Mouse (Mus musculus) forebrain, embryonic 11.5 days (tissue): ENCODE measurements around the gene Cldn4. TPM values are rescaled to one million over a fixed set of nuclear protein-coding genes. Genes with fewer than 3 reads are reported as not detected.

Experiments used
- ATAC-seq: fragments of 200-750 bp; cut with Nextera tagmentation; replicated peaks from 2 replicates; pipeline ENCODE4 v1.8.0; 2017; ENCODE audit warnings: moderate TSS enrichment; ENCODE audit not compliant: low FRiP score
- DNase-seq: peaks from one replicate; pipeline ENCODE4 v3.0.0-alpha.2; 2017; ENCODE audit warnings: low spot score
- H3K27ac ChIP-seq: fragments of 300-500 bp; sonication (generic); 2 replicates; pipeline ENCODE4 v1.5.1; 2014; ENCODE audit warnings: low read depth, low read length
- H3K27me3 ChIP-seq: fragments of 300-500 bp; sonication (generic); 2 replicates; pipeline ENCODE4 v1.6.1; 2014; ENCODE audit warnings: mild to moderate bottlenecking, low read length, mixed read lengths; ENCODE audit not compliant: control insufficient read depth, insufficient read depth
- H3K36me3 ChIP-seq: fragments of 300-500 bp; sonication (generic); 2 replicates; pipeline ENCODE4 v1.6.1; 2014; ENCODE audit warnings: mild to moderate bottlenecking, low read length, moderate library complexity, mixed read lengths; ENCODE audit not compliant: control insufficient read depth, insufficient read depth
- H3K4me1 ChIP-seq: fragments of 300-500 bp; sonication (generic); replicated peaks from 2 replicates; pipeline ENCODE4 v1.6.1; 2014; ENCODE audit warnings: low read length, mixed read lengths; ENCODE audit not compliant: control insufficient read depth, insufficient read depth
- H3K4me2 ChIP-seq: fragments of 300-500 bp; sonication (generic); 2 replicates; pipeline ENCODE4 v1.6.1; 2014; ENCODE audit warnings: low read depth, mild to moderate bottlenecking, low read length, moderate library complexity, mixed read lengths; ENCODE audit not compliant: severe bottlenecking
- H3K4me3 ChIP-seq: fragments of 300-500 bp; sonication (generic); 2 replicates; pipeline ENCODE4 v1.5.1; 2014; ENCODE audit warnings: low read depth, low read length
- H3K9ac ChIP-seq: fragments of 300-500 bp; sonication (generic); 2 replicates; pipeline ENCODE4 v1.6.1; 2014; ENCODE audit warnings: low read length
- H3K9me3 ChIP-seq: fragments of 300-500 bp; sonication (generic); 2 replicates; pipeline ENCODE4 v1.6.1; 2016; ENCODE audit warnings: low read length, mixed read lengths; ENCODE audit not compliant: control insufficient read depth
- WGBS: fragments of 180-500 bp; shearing (Covaris S2); extraction: QIAGEN DNeasy Blood & Tissue Kit; methylation state at CpG from one replicate; pipeline ENCODE4 v1.1.7; 2014; 5-methylcytosine and 5-hydroxymethylcytosine counted together
- polyA plus RNA-seq: library from polyadenylated mRNA; unstranded; fragments of >200 nt; fragmentation: Nextera tagmentation; extraction: Ambion mirVana; gene quantifications from 2 replicates; pipeline ENCODE4 v1.2.1, GENCODE M21; 2014

Cldn4 gene
- 5.6 and 7.0 TPM in 2 replicates for polyA plus RNA-seq

DNA sequence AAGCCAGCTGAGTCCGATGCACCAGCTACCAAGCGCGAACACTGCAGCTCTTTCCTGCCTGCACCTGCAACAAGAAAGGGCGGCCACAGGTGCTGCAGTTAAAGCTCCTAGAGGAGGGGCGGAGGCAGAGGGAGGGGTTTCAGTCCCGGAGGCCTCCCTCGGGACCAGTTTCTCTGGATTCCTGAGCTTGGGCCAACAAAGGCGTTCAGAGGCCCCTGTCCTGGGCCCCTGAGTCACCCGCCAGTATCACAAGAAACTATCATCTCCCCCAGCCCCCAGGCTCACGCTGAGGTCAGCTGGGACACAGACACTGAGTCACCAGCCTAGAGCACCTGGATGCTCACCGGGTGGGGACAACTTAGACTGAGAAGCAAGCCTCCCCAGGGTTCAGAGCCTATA is at the start of gene Cldn4:
Cldn4 (minus strand) TSS at position 78 of the 399 bp plus-strand sequence.
- Histone ChIP-seq H3K27me3 (peaks cover 26% of the 10 kb centered on the region), H3K4me3 (no peak within 1 kb of the TSS), H3K27ac (no peak within 1 kb of the TSS), H3K36me3 (no peaks in the 10 kb centered on the region), H3K9me3 (no peaks in the 10 kb centered on the region), H3K4me2 (no peak within 1 kb of the TSS), H3K9ac (no peak within 1 kb of the TSS), H3K4me1 (peaks cover 2% of the 10 kb centered on the region; the same call in 1 of the 2 replicates)
- no peak for ATAC-seq
- 8% methylated on average over 11 of the region's 11 CpGs for WGBS
- DNase-seq = no peak

DNA sequence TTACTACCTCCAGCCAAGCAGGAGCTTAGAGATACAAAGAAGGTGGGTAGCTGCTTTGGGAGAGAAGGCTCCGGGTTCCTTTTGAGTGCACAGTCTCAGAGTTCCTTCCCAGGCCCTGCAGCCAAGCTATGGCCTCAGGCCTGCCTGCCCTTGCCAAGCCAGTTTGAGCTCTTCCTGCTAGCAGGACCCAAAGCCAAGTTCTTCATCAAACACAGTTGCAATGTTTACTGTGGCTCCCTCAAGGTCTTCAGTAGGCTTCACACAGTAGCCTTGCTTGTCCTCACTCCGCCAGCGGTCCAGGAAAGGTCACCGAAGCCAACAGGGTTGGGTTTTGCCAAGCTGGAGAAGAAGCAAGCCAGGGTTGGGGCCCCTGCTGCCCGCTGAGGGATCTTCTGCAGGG is 45.8 kb upstream of the Cldn4 start:
- no peak overlapping the region for H3K4me2 ChIP-seq
- peaks cover 6% of the 10 kb centered on the region for H3K27me3 ChIP-seq
- H3K27ac ChIP-seq = no peak overlapping the region
- H3K36me3 ChIP-seq = no peaks in the 10 kb centered on the region
- no peaks in the 10 kb centered on the region for H3K9me3 ChIP-seq
- no peak overlapping the region for H3K4me3 ChIP-seq
- no peak overlapping the region for H3K9ac ChIP-seq
- 87% methylated on average over 5 of the region's 5 CpGs for WGBS
- ATAC-seq = no peak
- DNase-seq = no peak
- H3K4me1 ChIP-seq = no peaks in the 10 kb centered on the region

DNA sequence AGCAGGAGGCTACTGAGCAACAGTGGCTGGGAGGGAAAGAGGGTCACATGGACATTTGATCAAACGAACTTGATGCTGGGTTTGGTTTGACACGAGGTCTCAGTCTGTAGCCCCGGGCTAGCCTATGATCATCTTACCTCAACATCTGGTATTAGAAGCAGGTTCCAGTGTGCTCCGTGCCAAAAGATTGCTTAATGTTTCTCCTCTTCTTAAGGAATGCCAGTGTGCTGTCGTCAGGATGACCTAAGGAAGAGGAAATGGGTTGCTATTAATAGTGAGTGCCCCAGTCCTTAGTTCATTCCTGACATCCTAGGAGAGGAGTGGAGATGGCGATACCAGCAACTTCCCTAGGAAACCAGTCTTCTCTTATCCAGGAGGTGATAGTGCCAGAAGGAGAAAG is 43.0 kb upstream of the Cldn4 start:
- Histone ChIP-seq H3K9me3 (no peaks in the 10 kb centered on the region), H3K9ac (no peak overlapping the region), H3K4me3 (no peak overlapping the region), H3K36me3 (no peaks in the 10 kb centered on the region), H3K4me2 (no peak overlapping the region), H3K4me1 (0 out of 2 replicates have a peak, but pooled peaks cover 3% of the 10 kb centered on the region), H3K27ac (no peak overlapping the region), H3K27me3 (peaks cover 33% of the 10 kb centered on the region)
- 68% methylated on average over 6 of the region's 6 CpGs for WGBS
- DNase-seq (no peak), ATAC-seq (no peak)

DNA sequence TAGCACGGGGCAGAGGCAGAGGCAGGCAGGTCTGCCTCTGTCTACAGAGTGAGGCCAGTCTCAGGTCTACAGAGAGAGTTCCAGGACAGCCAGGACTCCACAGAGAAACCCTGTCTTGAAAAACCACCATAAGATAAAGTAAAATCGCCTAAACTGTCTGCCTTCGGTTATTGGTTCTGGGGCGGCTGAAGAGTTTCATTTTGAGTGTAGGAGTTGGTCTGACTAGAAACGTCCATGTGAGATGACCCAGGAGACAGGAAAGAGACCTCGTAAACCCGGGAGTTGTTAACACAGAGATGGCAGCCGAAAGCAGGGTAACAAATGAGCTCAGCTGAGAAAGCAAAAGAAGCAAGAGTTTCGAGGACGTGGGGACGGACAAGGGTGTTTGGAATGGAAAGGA is 42.4 kb upstream of the Cldn4 start:
- Histone ChIP-seq H3K9ac (no peak overlapping the region), H3K27me3 (peaks cover 36% of the 10 kb centered on the region), H3K36me3 (no peaks in the 10 kb centered on the region), H3K9me3 (no peaks in the 10 kb centered on the region), H3K4me1 (0 out of 2 replicates have a peak, but pooled peaks cover 3% of the 10 kb centered on the region), H3K27ac (no peak overlapping the region), H3K4me2 (no peak overlapping the region), H3K4me3 (no peak overlapping the region)
- WGBS = 76% methylated on average over 11 of the region's 11 CpGs
- DNase-seq (no peak), ATAC-seq (no peak)

DNA sequence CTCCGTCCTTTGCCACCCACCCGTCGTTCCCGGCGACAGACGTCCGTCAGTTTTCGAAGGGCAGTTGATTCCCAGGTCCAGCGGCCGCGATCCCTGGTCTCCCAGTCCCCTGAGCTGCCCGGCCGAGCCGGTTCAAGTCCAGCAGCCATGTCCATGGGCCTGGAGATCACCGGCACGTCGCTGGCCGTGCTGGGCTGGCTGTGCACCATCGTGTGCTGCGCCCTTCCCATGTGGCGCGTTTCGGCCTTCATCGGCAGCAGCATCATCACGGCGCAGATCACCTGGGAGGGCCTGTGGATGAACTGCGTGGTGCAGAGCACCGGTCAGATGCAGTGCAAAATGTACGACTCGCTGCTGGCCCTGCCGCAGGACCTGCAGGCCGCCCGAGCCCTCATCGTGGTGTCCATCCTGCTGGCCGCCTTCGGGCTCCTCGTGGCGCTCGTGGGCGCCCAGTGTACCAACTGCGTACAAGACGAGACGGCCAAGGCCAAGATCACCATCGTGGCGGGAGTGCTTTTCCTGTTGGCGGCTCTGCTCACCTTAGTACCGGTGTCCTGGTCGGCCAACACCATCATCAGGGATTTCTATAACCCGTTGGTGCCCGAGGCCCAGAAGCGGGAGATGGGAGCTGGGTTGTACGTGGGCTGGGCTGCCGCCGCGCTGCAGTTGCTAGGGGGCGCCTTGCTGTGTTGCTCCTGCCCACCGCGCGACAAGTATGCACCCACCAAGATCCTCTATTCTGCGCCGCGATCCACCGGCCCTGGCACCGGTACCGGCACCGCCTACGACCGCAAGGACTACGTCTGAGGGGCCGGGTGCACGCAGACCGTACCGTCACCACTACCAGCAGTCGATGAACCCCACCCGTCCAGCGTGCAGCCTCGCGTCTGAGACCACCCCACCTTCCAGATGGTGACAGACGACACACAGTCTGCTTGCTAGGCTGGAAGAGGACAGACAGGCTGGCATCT is 39.8 kb upstream of the Cldn4 start:
- Histone ChIP-seq H3K4me1 (peaks cover 6% of the 10 kb centered on the region; the same call in 1 of the 2 replicates), H3K9ac (no peak overlapping the region), H3K27me3 (peaks cover 36% of the 10 kb centered on the region)

DNA sequence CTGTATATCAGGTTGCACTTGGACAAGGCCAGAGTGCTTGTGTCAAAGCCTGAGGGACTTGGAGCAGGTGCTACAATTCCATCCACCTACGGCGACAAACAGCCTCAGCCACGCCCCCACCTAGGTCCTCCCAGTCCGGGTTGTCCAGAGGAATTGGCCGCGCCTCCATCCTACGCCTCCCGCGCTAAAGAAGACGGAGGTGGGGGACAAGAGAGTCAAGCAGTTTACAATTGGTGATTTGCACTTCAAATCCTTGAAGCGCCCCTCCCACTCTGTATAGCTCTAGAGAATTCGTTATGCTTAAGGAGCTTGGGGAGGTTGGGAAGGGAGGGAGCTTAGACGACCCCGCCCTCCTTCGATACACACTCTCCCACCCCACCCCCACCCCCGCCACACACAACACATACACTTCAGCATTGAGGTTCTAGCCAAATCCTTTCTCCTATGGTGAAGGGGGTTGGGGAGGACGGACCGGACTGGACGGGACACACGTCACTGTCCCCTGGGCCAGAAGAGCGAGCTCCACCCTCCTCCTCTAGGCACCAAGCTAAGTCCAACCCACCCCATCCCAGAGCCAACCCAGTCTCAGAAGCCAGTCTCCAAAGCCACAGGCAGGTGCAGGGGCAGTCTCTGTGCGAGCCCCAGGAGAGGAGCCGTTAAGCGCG is 39.0 kb upstream of the Cldn4 start, which contains the start of gene Cldn3:
Cldn3 (plus strand) TSS at position 582 of the 665 bp plus-strand sequence.
- DNase-seq (peak; percentile 59), ATAC-seq (peak; percentile 56)
- peaks cover 6% of the 10 kb centered on the region; the same call in 1 of the 2 replicates for H3K4me1 ChIP-seq
- WGBS = 1% methylated on average over 25 of the region's 25 CpGs
- peak within 1 kb of the TSS; percentile 21 for H3K4me3 ChIP-seq
- H3K27ac ChIP-seq = no peak within 1 kb of the TSS
- no peaks in the 10 kb centered on the region for H3K36me3 ChIP-seq
- peaks cover 36% of the 10 kb centered on the region for H3K27me3 ChIP-seq
- H3K9me3 ChIP-seq = no peaks in the 10 kb centered on the region
- peak within 1 kb of the TSS; percentile 31; the same call in 1 of the 2 replicates for H3K4me2 ChIP-seq
- H3K9ac ChIP-seq = no peak within 1 kb of the TSS

More for the DNA sequence above, 39.8 kb upstream of the Cldn4 start:
- H3K9me3 ChIP-seq = no peaks in the 10 kb centered on the region
- H3K27ac ChIP-seq = no peak overlapping the region
- peak; percentile 18; the same call in 1 of the 2 replicates for ATAC-seq
- 3% methylated on average over 79 of the region's 79 CpGs for WGBS
- peak overlapping the region; percentile 31; the same call in 1 of the 2 replicates for H3K4me2 ChIP-seq
- peak overlapping the region; percentile 21 for H3K4me3 ChIP-seq
- H3K36me3 ChIP-seq = no peaks in the 10 kb centered on the region
- DNase-seq = peak; percentile 66

DNA sequence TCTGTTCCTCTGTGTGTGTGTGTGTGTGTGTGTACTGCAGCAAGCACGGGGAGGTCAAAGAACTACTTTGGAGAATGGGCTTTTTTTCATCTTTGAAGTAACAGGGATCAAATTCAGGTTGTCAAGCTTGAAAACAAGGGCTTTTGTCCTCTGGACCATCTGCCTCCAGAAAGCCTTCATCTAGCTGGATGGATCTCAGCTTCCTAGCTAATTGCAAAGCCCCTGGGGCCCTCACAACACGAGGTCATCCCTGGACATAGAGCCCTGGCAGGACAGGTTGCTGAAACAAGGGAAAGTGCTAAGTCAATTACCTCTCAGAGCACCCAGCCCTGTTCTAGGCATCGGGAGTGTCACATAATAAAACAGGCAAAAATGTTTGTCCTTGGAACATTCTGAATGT is 37.0 kb upstream of the Cldn4 start:
- H3K4me2 ChIP-seq = no peak overlapping the region
- H3K9me3 ChIP-seq = no peaks in the 10 kb centered on the region
- WGBS = 13% methylated on average over 3 of the region's 3 CpGs
- peaks cover 36% of the 10 kb centered on the region for H3K27me3 ChIP-seq
- H3K9ac ChIP-seq = no peak overlapping the region
- ATAC-seq = no peak
- no peaks in the 10 kb centered on the region for H3K36me3 ChIP-seq
- no peak for DNase-seq
- no peak overlapping the region for H3K27ac ChIP-seq
- peaks cover 6% of the 10 kb centered on the region; the same call in 1 of the 2 replicates for H3K4me1 ChIP-seq
- H3K4me3 ChIP-seq = no peak overlapping the region

DNA sequence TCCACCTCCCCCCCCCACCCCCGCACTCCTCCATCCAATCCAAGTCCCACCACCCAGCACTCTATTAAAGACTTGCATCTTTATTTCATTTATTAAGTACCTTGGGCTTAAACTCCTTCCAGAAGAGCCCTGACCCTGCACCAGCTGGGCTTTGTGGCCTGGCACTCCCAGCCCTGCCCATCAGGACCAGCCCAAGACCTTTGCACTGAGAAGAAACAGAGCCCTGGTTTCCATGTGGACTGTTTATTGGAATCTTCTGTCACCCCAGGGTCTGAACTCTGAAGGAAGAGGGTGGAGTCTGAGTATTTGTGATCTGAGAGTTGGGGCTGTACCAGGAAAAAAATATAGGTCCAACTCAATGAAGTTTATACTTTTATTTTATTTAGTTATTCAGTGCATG is 36.4 kb upstream of the Cldn4 start:
- Histone ChIP-seq H3K4me2 (no peak overlapping the region), H3K9ac (no peak overlapping the region), H3K4me1 (peaks cover 6% of the 10 kb centered on the region; the same call in 1 of the 2 replicates), H3K4me3 (no peak overlapping the region), H3K27ac (no peak overlapping the region), H3K36me3 (no peaks in the 10 kb centered on the region), H3K9me3 (no peaks in the 10 kb centered on the region), H3K27me3 (peaks cover 36% of the 10 kb centered on the region)
- ATAC-seq (no peak), DNase-seq (no peak)
- WGBS = 55% methylated on average over 1 of the region's 1 CpGs
